Comparison of ENCODE assay signal across 8 mouse cellular contexts in the genomic region with DNA sequence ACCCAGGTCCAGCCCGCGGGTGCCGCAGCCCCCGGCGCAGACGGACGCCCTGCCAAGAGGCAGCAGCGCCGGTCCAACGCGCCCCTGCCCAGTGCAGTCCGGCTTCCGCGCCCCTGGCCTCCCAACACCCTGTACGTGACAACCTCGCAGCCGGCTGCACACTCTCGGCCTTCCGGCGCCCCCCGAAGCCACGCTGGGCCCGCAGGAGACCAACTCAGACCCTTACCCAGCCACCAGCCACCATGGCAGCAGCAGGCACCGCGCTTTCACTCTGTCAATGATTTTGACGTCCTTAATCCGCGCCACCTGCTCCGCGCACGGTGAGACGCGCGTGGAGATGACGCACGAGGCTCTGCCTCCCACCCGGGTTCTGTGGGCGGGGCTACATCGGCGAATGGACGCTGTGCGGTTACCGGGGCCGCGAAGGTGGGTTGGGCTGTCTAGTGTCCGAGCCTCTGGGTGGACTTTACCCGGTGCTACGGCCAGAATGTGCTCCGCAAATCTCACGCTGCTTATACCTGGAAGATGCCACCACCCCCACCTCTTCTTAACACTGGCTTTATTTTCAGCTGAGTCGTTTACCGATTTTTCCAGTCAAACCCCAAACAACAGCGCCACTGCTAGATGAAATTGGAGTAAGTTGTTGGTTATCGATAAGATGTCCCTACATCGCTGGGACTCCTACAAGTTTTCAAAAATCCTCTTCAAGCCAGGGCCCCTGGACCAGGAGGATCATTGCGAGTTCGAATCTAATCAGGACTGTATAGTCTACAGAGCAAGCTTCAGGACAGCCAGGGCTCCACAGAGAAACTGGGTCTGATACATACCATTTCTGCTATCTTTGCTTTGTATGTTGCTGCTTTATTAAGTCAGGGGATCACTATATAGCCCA. TPM values are rescaled to one million over a fixed set of nuclear protein-coding genes. Genes with fewer than 3 reads are reported as not detected.
DNase-seq lines count a peak whose midpoint lies in the region; ATAC-seq and TF ChIP-seq lines count a peak whose summit lies in the region.

TSS of gene Rmdn3 (minus strand) at position 354 of the 892 bp plus-strand sequence.

- H3K27ac ChIP-seq in CH12.LX (ENCODE audit: insufficient read depth, low read depth) = no peak within 1 kb of the TSS
- H3K27ac ChIP-seq in forebrain, embryonic 12.5 days = peak within 1 kb of the TSS; percentile 50
- peak within 1 kb of the TSS; percentile 77 for H3K27ac ChIP-seq in heart, postnatal 0 days (ENCODE audit: low read depth)
- peak within 1 kb of the TSS; percentile 97 for H3K27ac ChIP-seq in liver, embryonic 16.5 days (ENCODE audit: low read length)
- peak within 1 kb of the TSS; percentile 79 for H3K27ac ChIP-seq in neural tube, embryonic 13.5 days (replicated peaks)
- peak within 1 kb of the TSS; percentile 92 for H3K27ac ChIP-seq in testis, adult 2 months (ENCODE audit: control insufficient read depth, insufficient read depth, low read depth, low read length)

- TF ChIP-seq CTCF in CH12.LX (conservative IDR thresholded peaks at IDR 0.05 in 1 of 2, IDR thresholded peaks at IDR 0.05 in 1 of 2; ENCODE audit: low read depth in 2 of 2, low read length in 2 of 2) = peak in 1 of 2 experiments; percentile 39; a peak in 2 of 4 replicates
- no peak for TF ChIP-seq CTCF in heart, postnatal 0 days (IDR thresholded peaks at IDR 0.05; ENCODE audit: low read depth)
- no peak for TF ChIP-seq CTCF in testis, adult 2 months (IDR thresholded peaks at IDR 0.05; ENCODE audit: control insufficient read depth, insufficient read depth, insufficient replicate concordance, low read depth, low read length)

- in situ Hi-C loops in CH12.LX (cut with MboI; ENCODE audit: low pct_ligation_motif_present, low pct_unique_long_range_greater_than_20kb, low sequenced_read_pairs) = no loop called here

- TF ChIP-seq RAD21 in CH12.LX (IDR thresholded peaks at IDR 0.05; ENCODE audit: low read depth, low read length) = no peak

- H3K4me1 ChIP-seq in CH12.LX (ENCODE audit: control insufficient read depth in 1 of 2, insufficient read depth in 2 of 2) = peaks cover 3 to 10% of the 10 kb centered on the region in 2 experiments; a peak in 3 of 4 replicates
- peaks cover 18% of the 10 kb centered on the region for H3K4me1 ChIP-seq in forebrain, embryonic 12.5 days
- peaks cover 17% of the 10 kb centered on the region for H3K4me1 ChIP-seq in heart, postnatal 0 days (ENCODE audit: control insufficient read depth, insufficient read depth)
- peaks cover 36% of the 10 kb centered on the region for H3K4me1 ChIP-seq in liver, embryonic 16.5 days (ENCODE audit: control insufficient read depth, low read depth, low read length)
- peaks cover 23% of the 10 kb centered on the region for H3K4me1 ChIP-seq in neural tube, embryonic 13.5 days (replicated peaks)
- peaks cover 2% of the 10 kb centered on the region; the same call in 1 of the 2 replicates for H3K4me1 ChIP-seq in testis, adult 2 months (ENCODE audit: control insufficient read depth, insufficient read depth, low read length)

- H3K9me3 ChIP-seq in CH12.LX (replicated peaks; ENCODE audit: low read length) = no peaks in the 10 kb centered on the region
- no peaks in the 10 kb centered on the region for H3K9me3 ChIP-seq in forebrain, embryonic 12.5 days
- H3K9me3 ChIP-seq in heart, postnatal 0 days (replicated peaks; ENCODE audit: control insufficient read depth, low read length) = no peaks in the 10 kb centered on the region
- no peaks in the 10 kb centered on the region for H3K9me3 ChIP-seq in liver, embryonic 16.5 days (replicated peaks; ENCODE audit: control insufficient read depth, low read length)
- H3K9me3 ChIP-seq in neural tube, embryonic 13.5 days = no peaks in the 10 kb centered on the region

- H3K4me3 ChIP-seq in CH12.LX (replicated peaks in 1 of 3; ENCODE audit: low read depth in 2 of 3, low read length in 2 of 3, poor library complexity in 1 of 3) = peak within 1 kb of the TSS; percentile 78 to 100 (median 90)
- peak within 1 kb of the TSS; percentile 99 for H3K4me3 ChIP-seq in forebrain, embryonic 12.5 days (replicated peaks)
- peak within 1 kb of the TSS; percentile 98 for H3K4me3 ChIP-seq in heart, postnatal 0 days (ENCODE audit: low read depth, low read length)
- H3K4me3 ChIP-seq in liver, embryonic 16.5 days (ENCODE audit: low read depth, low read length) = peak within 1 kb of the TSS; percentile 99
- H3K4me3 ChIP-seq in neural tube, embryonic 13.5 days = peak within 1 kb of the TSS; percentile 98
- H3K4me3 ChIP-seq in testis, adult 2 months (ENCODE audit: control insufficient read depth, low read depth, low read length) = peak within 1 kb of the TSS; percentile 98

- peaks cover 18 to 29% of the 10 kb centered on the region in 2 experiments for H3K36me3 ChIP-seq in CH12.LX (replicated peaks in 1 of 2; ENCODE audit: control insufficient read depth in 1 of 2, insufficient read depth in 1 of 2, low read length in 1 of 2)
- peaks cover 23% of the 10 kb centered on the region for H3K36me3 ChIP-seq in forebrain, embryonic 12.5 days (replicated peaks)
- peaks cover 24% of the 10 kb centered on the region for H3K36me3 ChIP-seq in heart, postnatal 0 days (replicated peaks; ENCODE audit: control insufficient read depth, insufficient read depth, low read length)
- peaks cover 20% of the 10 kb centered on the region for H3K36me3 ChIP-seq in liver, embryonic 16.5 days (ENCODE audit: control insufficient read depth, insufficient read depth)
- H3K36me3 ChIP-seq in neural tube, embryonic 13.5 days = peaks cover 23% of the 10 kb centered on the region
- no peaks in the 10 kb centered on the region; the same call in 1 of the 2 replicates for H3K36me3 ChIP-seq in testis, adult 2 months (ENCODE audit: control insufficient read depth, insufficient read depth, low read length)

- H3K9ac ChIP-seq in CH12.LX (ENCODE audit: insufficient read depth, low read depth) = peak within 1 kb of the TSS; percentile 69
- H3K9ac ChIP-seq in forebrain, embryonic 12.5 days = peak within 1 kb of the TSS; percentile 94
- peak within 1 kb of the TSS; percentile 96 for H3K9ac ChIP-seq in heart, postnatal 0 days (replicated peaks; ENCODE audit: low read depth, low read length)
- peak within 1 kb of the TSS; percentile 96 for H3K9ac ChIP-seq in liver, embryonic 16.5 days (ENCODE audit: low read depth, low read length)
- H3K9ac ChIP-seq in neural tube, embryonic 13.5 days = peak within 1 kb of the TSS; percentile 92

- TF ChIP-seq EP300 in CH12.LX (IDR thresholded peaks at IDR 0.05; ENCODE audit: low read length) = no peak
- TF ChIP-seq EP300 in heart, postnatal 0 days (IDR thresholded peaks at IDR 0.05; ENCODE audit: low read depth) = no peak

- dilution Hi-C loops in CH12.LX (cut with MboI; ENCODE audit: extremely low pct_ligation_motif_present, extremely low pct_unique_long_range_greater_than_20kb, low sequenced_read_pairs) = no loop called here

- peak; percentile 94 for DNase-seq in CH12.LX (ENCODE audit: extremely low read depth)
- DNase-seq in c-Kit-positive CD71-positive TER-119-negative erythroid progenitor cells, embryonic 14.5 days (ENCODE audit: low read depth) = peak; percentile 94
- DNase-seq in heart, postnatal 0 days (ENCODE audit: low spot score) = peak; percentile 90
- DNase-seq in kidney, postnatal 4 days = peak; percentile 97 to 98

- H3K27me3 ChIP-seq in CH12.LX (replicated peaks) = peaks cover 11% of the 10 kb centered on the region
- H3K27me3 ChIP-seq in forebrain, embryonic 12.5 days = 0 out of 2 replicates have a peak, but pooled peaks cover 4% of the 10 kb centered on the region
- no peaks in the 10 kb centered on the region for H3K27me3 ChIP-seq in heart, postnatal 0 days (ENCODE audit: control insufficient read depth, insufficient read depth, low read length)
- H3K27me3 ChIP-seq in liver, embryonic 16.5 days (ENCODE audit: control insufficient read depth, insufficient read depth, low read depth, low read length) = no peaks in the 10 kb centered on the region
- H3K27me3 ChIP-seq in neural tube, embryonic 13.5 days = no peaks in the 10 kb centered on the region
- no peaks in the 10 kb centered on the region for H3K27me3 ChIP-seq in testis, adult 2 months (ENCODE audit: control insufficient read depth, insufficient read depth, low read length)

- peak; percentile 94 for ATAC-seq in forebrain, embryonic 12.5 days (ENCODE audit: low FRiP score)
- ATAC-seq in heart, postnatal 0 days (ENCODE audit: insufficient read depth, low read depth) = peak; percentile 90
- peak; percentile 78 for ATAC-seq in liver, embryonic 16.5 days (ENCODE audit: low read depth)
- peak; percentile 90 for ATAC-seq in neural tube, embryonic 13.5 days (ENCODE audit: low read depth)

- peaks cover 21% of the 10 kb centered on the region for H3K79me2 ChIP-seq in CH12.LX (replicated peaks; ENCODE audit: control insufficient read depth, extremely low read depth, insufficient read depth, poor library complexity, severe bottlenecking)

- peak within 1 kb of the TSS; percentile 67 for H3K4me2 ChIP-seq in CH12.LX (ENCODE audit: insufficient read depth, low read depth, poor library complexity, severe bottlenecking)
- H3K4me2 ChIP-seq in forebrain, embryonic 12.5 days = peak within 1 kb of the TSS; percentile 93
- H3K4me2 ChIP-seq in heart, postnatal 0 days (ENCODE audit: low read depth, low read length) = peak within 1 kb of the TSS; percentile 95
- H3K4me2 ChIP-seq in liver, embryonic 16.5 days (ENCODE audit: low read depth, low read length) = peak within 1 kb of the TSS; percentile 77
- peak within 1 kb of the TSS; percentile 98 for H3K4me2 ChIP-seq in neural tube, embryonic 13.5 days

- peak; percentile 85 for TF ChIP-seq POLR2A in CH12.LX (IDR thresholded peaks at IDR 0.05; ENCODE audit: low read depth, low read length)
- TF ChIP-seq POLR2A in testis, adult 2 months (IDR thresholded peaks at IDR 0.05; ENCODE audit: control insufficient read depth, low read depth, low read length) = peak; percentile 95

- WGBS in forebrain, embryonic 12.5 days = 1% methylated on average over 56 of the region's 57 CpGs
- 2% methylated on average over 51 of the region's 57 CpGs for WGBS in heart, postnatal 0 days
- WGBS in liver, embryonic 16.5 days (ENCODE audit: insufficient replicate concordance) = under 1% methylated on average over 56 of the region's 57 CpGs
- under 1% methylated on average over 53 of the region's 57 CpGs for WGBS in neural tube, embryonic 13.5 days

TF ChIP-seq in CH12.LX, 34 proteins besides CTCF, POLR2A, EP300 and RAD21 (continues in another document):
- peak; percentile 86 for TF ChIP-seq MAX (IDR thresholded peaks at IDR 0.05; ENCODE audit: low read length)

RNA-seq across cellular contexts. Expression of gene Rmdn3, which starts in this region (rescaled TPM):
- 49.9 and 52.0 TPM in 2 replicates for total RNA-seq in CH12.LX (2012; rRNA removed)
- total RNA-seq in CH12.LX (2014; rRNA removed) = 59.1 and 61.2 TPM in 2 replicates
- polyA plus RNA-seq in CH12.LX (2012; ENCODE audit: insufficient read length, low read depth) = 41.8 and 48.1 TPM in 2 replicates
- polyA plus RNA-seq in forebrain, embryonic 12.5 days (2016; fragmentation: Nextera tagmentation; extraction: Ambion mirVana) = 43.6 and 48.7 TPM in 2 replicates
- total RNA-seq in heart, postnatal 0 days (2014; rRNA removed; ENCODE audit: low replicate concordance) = 17.0 and 24.2 TPM in 2 replicates
- 14.4 and 14.6 TPM in 2 replicates for polyA plus RNA-seq in heart, postnatal 0 days (2015; fragmentation: Nextera tagmentation; extraction: Ambion mirVana)
- 44.1 and 45.6 TPM in 2 replicates for polyA plus RNA-seq in liver, embryonic 16.5 days (2015; fragmentation: Nextera tagmentation; extraction: Ambion mirVana)
- 42.3 and 43.9 TPM in 2 replicates for polyA plus RNA-seq in neural tube, embryonic 13.5 days (2015; fragmentation: Nextera tagmentation; extraction: Ambion mirVana)
- 9.2 and 10.7 TPM in 2 replicates for polyA plus RNA-seq in testis, adult 2 months (2012; rRNA removed)
